Mouse (Mus musculus): Measurements from ENCODE around the gene Exoc6. TPM values are rescaled to one million over a fixed set of nuclear protein-coding genes. Genes with fewer than 3 reads are reported as not detected.

Exoc6 gene
- polyA plus RNA-seq, 1 experiment from 2014 or later: 27.8 TPM

- ATAC-seq: no peak
- no peak overlapping the region for H3K9ac ChIP-seq (ENCODE audit: low read depth, low read length)
- WGBS: 87% methylated on average over 12 of the region's 12 CpGs
- H3K27me3 ChIP-seq (ENCODE audit: control insufficient read depth, insufficient read depth, low read depth, low read length): no peaks in the 10 kb centered on the region; the same call in 1 of the 2 replicates
- no peak overlapping the region for H3K27ac ChIP-seq (ENCODE audit: low read length)
- no peaks in the 10 kb centered on the region for H3K36me3 ChIP-seq (ENCODE audit: control insufficient read depth, insufficient read depth, low read length)
- H3K4me3 ChIP-seq (ENCODE audit: low read depth, low read length): no peak overlapping the region
- H3K4me1 ChIP-seq (ENCODE audit: control insufficient read depth, insufficient read depth, low read length): no peaks in the 10 kb centered on the region
- no peaks in the 10 kb centered on the region for H3K9me3 ChIP-seq (replicated peaks; ENCODE audit: control insufficient read depth, low read length, poor library complexity, severe bottlenecking)
- H3K4me2 ChIP-seq (ENCODE audit: low read length): no peak overlapping the region
Measured at GRCm38 (mm10) chr19:37716524-37717175, 166.4 kb downstream of the Exoc6 start.

- Histone ChIP-seq H3K27ac (ENCODE audit: low read length) (no peak overlapping the region), H3K36me3 (ENCODE audit: control insufficient read depth, insufficient read depth, low read length) (no peaks in the 10 kb centered on the region), H3K27me3 (ENCODE audit: control insufficient read depth, insufficient read depth, low read depth, low read length) (no peaks in the 10 kb centered on the region; the same call in 1 of the 2 replicates), H3K4me1 (ENCODE audit: control insufficient read depth, insufficient read depth, low read length) (no peaks in the 10 kb centered on the region), H3K9me3 (replicated peaks; ENCODE audit: control insufficient read depth, low read length, poor library complexity, severe bottlenecking) (no peaks in the 10 kb centered on the region), H3K4me2 (ENCODE audit: low read length) (no peak overlapping the region), H3K9ac (ENCODE audit: low read depth, low read length) (no peak overlapping the region), H3K4me3 (ENCODE audit: low read depth, low read length) (no peak overlapping the region)
- no peak for ATAC-seq
- 67% methylated on average over 1 of the region's 1 CpGs for WGBS
Measured at GRCm38 (mm10) chr19:37719166-37719565, 168.9 kb downstream of the Exoc6 start.

GRCm38 (mm10) chr19:37724591-37724990 lies 174.4 kb downstream of the Exoc6 start:
- Histone ChIP-seq H3K4me3 (ENCODE audit: low read depth, low read length) (no peak overlapping the region), H3K9me3 (replicated peaks; ENCODE audit: control insufficient read depth, low read length, poor library complexity, severe bottlenecking) (0 out of 2 replicates have a peak, but pooled peaks cover 2% of the 10 kb centered on the region), H3K4me2 (ENCODE audit: low read length) (no peak overlapping the region), H3K27ac (ENCODE audit: low read length) (no peak overlapping the region), H3K4me1 (ENCODE audit: control insufficient read depth, insufficient read depth, low read length) (no peaks in the 10 kb centered on the region), H3K9ac (ENCODE audit: low read depth, low read length) (no peak overlapping the region), H3K27me3 (ENCODE audit: control insufficient read depth, insufficient read depth, low read depth, low read length) (no peaks in the 10 kb centered on the region), H3K36me3 (ENCODE audit: control insufficient read depth, insufficient read depth, low read length) (no peaks in the 10 kb centered on the region)
- ATAC-seq: no peak
- 96% methylated on average over 5 of the region's 5 CpGs for WGBS

- no peak for ATAC-seq
- Histone ChIP-seq H3K4me3 (ENCODE audit: low read depth, low read length) (no peak overlapping the region), H3K9me3 (replicated peaks; ENCODE audit: control insufficient read depth, low read length, poor library complexity, severe bottlenecking) (0 out of 2 replicates have a peak, but pooled peaks cover 2% of the 10 kb centered on the region), H3K4me1 (ENCODE audit: control insufficient read depth, insufficient read depth, low read length) (no peaks in the 10 kb centered on the region), H3K4me2 (ENCODE audit: low read length) (no peak overlapping the region), H3K27ac (ENCODE audit: low read length) (no peak overlapping the region), H3K9ac (ENCODE audit: low read depth, low read length) (no peak overlapping the region), H3K36me3 (ENCODE audit: control insufficient read depth, insufficient read depth, low read length) (no peaks in the 10 kb centered on the region), H3K27me3 (ENCODE audit: control insufficient read depth, insufficient read depth, low read depth, low read length) (no peaks in the 10 kb centered on the region)
- WGBS: 94% methylated on average over 7 of the region's 7 CpGs
Measured at GRCm38 (mm10) chr19:37726585-37726984, 176.4 kb downstream of the Exoc6 start.

- Histone ChIP-seq H3K4me3 (ENCODE audit: low read depth, low read length) (no peak overlapping the region), H3K36me3 (ENCODE audit: control insufficient read depth, insufficient read depth, low read length) (no peaks in the 10 kb centered on the region), H3K4me2 (ENCODE audit: low read length) (no peak overlapping the region), H3K27ac (ENCODE audit: low read length) (no peak overlapping the region), H3K4me1 (ENCODE audit: control insufficient read depth, insufficient read depth, low read length) (no peaks in the 10 kb centered on the region), H3K9ac (ENCODE audit: low read depth, low read length) (no peak overlapping the region), H3K9me3 (replicated peaks; ENCODE audit: control insufficient read depth, low read length, poor library complexity, severe bottlenecking) (0 out of 2 replicates have a peak, but pooled peaks cover 2% of the 10 kb centered on the region), H3K27me3 (ENCODE audit: control insufficient read depth, insufficient read depth, low read depth, low read length) (no peaks in the 10 kb centered on the region)
- ATAC-seq: no peak
- 98% methylated on average over 2 of the region's 2 CpGs for WGBS
Measured at GRCm38 (mm10) chr19:37727366-37727765, 177.1 kb downstream of the Exoc6 start.

Other genes starting within 250 kb of the Exoc6 start
- 37.8 and 41.9 TPM in 2 replicates for gene Ide, start 212.6 kb upstream of the Exoc6 start, polyA plus RNA-seq (2015; fragmentation: Nextera tagmentation; extraction: Ambion mirVana)
- gene Kif11, start 174.0 kb upstream of the Exoc6 start, polyA plus RNA-seq (2015; fragmentation: Nextera tagmentation; extraction: Ambion mirVana): 6.3 and 7.7 TPM in 2 replicates
- gene Hhex, start 115.6 kb upstream of the Exoc6 start, polyA plus RNA-seq (2015; fragmentation: Nextera tagmentation; extraction: Ambion mirVana): 4.6 TPM in 2 replicates
- not detected in 2 replicates for gene Cyp26c1, start 135.2 kb downstream of the Exoc6 start, polyA plus RNA-seq (2015; fragmentation: Nextera tagmentation; extraction: Ambion mirVana)
- 0.16 TPM in 1 of 2 replicates, not detected in the other for gene Cyp26a1, start 147.4 kb downstream of the Exoc6 start, polyA plus RNA-seq (2015; fragmentation: Nextera tagmentation; extraction: Ambion mirVana)